Comparison of ENCODE assay signal across 33 mouse cellular contexts in genomic region chr2:23928836-23929235, GRCm38 (mm10).
"Had no signal": no experiment of that assay in that cellular context is flagged by ENCODE, and none has a peak within 500 bp of the region (broad histone marks: within the 10 kb centered on the region; RNA-seq: fewer than 3 reads in every experiment).

No protein-coding gene starts in this region.

- H3K27me3 ChIP-seq: limb, embryonic 12.5 days; limb, embryonic 13.5 days; limb, embryonic 15.5 days; liver, embryonic 12.5 days; liver, embryonic 13.5 days; liver, embryonic 15.5 days; lung, embryonic 15.5 days; megakaryocyte, embryonic 14.5 days; midbrain, embryonic 12.5 days; midbrain, embryonic 13.5 days; midbrain, embryonic 15.5 days; neural tube, embryonic 12.5 days; neural tube, embryonic 13.5 days had no signal

- H3K36me3 ChIP-seq: limb, embryonic 10.5 days; limb, embryonic 12.5 days; limb, embryonic 13.5 days; limb, embryonic 15.5 days; liver, embryonic 12.5 days; liver, embryonic 13.5 days; liver, embryonic 15.5 days; lung, embryonic 15.5 days; midbrain, embryonic 10.5 days; midbrain, embryonic 12.5 days; midbrain, embryonic 13.5 days; midbrain, embryonic 15.5 days; neural tube, embryonic 12.5 days; neural tube, embryonic 13.5 days had no signal

- H3K4me2 ChIP-seq: limb, embryonic 12.5 days; limb, embryonic 13.5 days; limb, embryonic 15.5 days; liver, embryonic 11.5 days; liver, embryonic 12.5 days; liver, embryonic 13.5 days; liver, embryonic 15.5 days; lung, embryonic 14.5 days; lung, embryonic 15.5 days; midbrain, embryonic 11.5 days; midbrain, embryonic 12.5 days; midbrain, embryonic 13.5 days; midbrain, embryonic 15.5 days; neural tube, embryonic 12.5 days; neural tube, embryonic 13.5 days had no signal

- ATAC-seq: liver, embryonic 12.5 days; liver, postnatal 0 days; lung, postnatal 0 days; midbrain, embryonic 13.5 days; midbrain, embryonic 15.5 days; midbrain, embryonic 16.5 days had no signal

- H3K9me3 ChIP-seq: limb, embryonic 10.5 days; limb, embryonic 15.5 days; lung, embryonic 15.5 days; midbrain, embryonic 15.5 days had no signal

- H3K27ac ChIP-seq: limb, embryonic 10.5 days; limb, embryonic 12.5 days; limb, embryonic 13.5 days; limb, embryonic 15.5 days; liver, embryonic 12.5 days; liver, embryonic 13.5 days; liver, embryonic 14.5 days; liver, embryonic 15.5 days; lung, embryonic 15.5 days; macrophage; midbrain, embryonic 10.5 days; midbrain, embryonic 12.5 days; midbrain, embryonic 13.5 days; midbrain, embryonic 15.5 days; neural tube, embryonic 12.5 days; neural tube, embryonic 13.5 days had no signal

- H3K4me3 ChIP-seq: limb, embryonic 10.5 days; limb, embryonic 12.5 days; limb, embryonic 13.5 days; limb, embryonic 15.5 days; liver, embryonic 12.5 days; liver, embryonic 13.5 days; liver, embryonic 15.5 days; lung, embryonic 15.5 days; megakaryocyte, embryonic 14.5 days; midbrain, embryonic 10.5 days; midbrain, embryonic 12.5 days; midbrain, embryonic 13.5 days; midbrain, embryonic 15.5 days; myocyte; neural tube, embryonic 12.5 days; neural tube, embryonic 13.5 days had no signal

- H3K4me1 ChIP-seq: limb, embryonic 10.5 days; limb, embryonic 12.5 days; limb, embryonic 13.5 days; limb, embryonic 15.5 days; liver, embryonic 12.5 days; liver, embryonic 13.5 days; liver, embryonic 15.5 days; lung, embryonic 15.5 days; megakaryocyte, embryonic 14.5 days; midbrain, embryonic 10.5 days; midbrain, embryonic 12.5 days; midbrain, embryonic 13.5 days; midbrain, embryonic 15.5 days; neural tube, embryonic 12.5 days; neural tube, embryonic 13.5 days had no signal

- DNase-seq: left cerebral cortex, postnatal 4 days; liver; liver, embryonic 13.5 days; liver, postnatal 0 days; lung, adult 18-20 months; lung, adult 2 months; lung, embryonic 14.5 days; lung, postnatal 10 days; lung, postnatal 14 days; lung, postnatal 36 days; lung, postnatal 4 days; midbrain, embryonic 14.5 days had no signal

- H3K9ac ChIP-seq: limb, embryonic 12.5 days; limb, embryonic 13.5 days; limb, embryonic 15.5 days; liver, embryonic 12.5 days; liver, embryonic 13.5 days; liver, embryonic 14.5 days; liver, embryonic 15.5 days; liver, postnatal 0 days; lung, embryonic 14.5 days; lung, embryonic 15.5 days; midbrain, embryonic 12.5 days; midbrain, embryonic 13.5 days; midbrain, embryonic 15.5 days; neural tube, embryonic 12.5 days; neural tube, embryonic 13.5 days had no signal
